Mouse (Mus musculus) ES-E14 (cell line): ENCODE results near the gene Mrps18b.

Experiments
- CHD2 ChIP-seq: IDR thresholded peaks from 2 replicates; pipeline ENCODE4 v1.6.1; 2014; ENCODE audit warnings: mild to moderate bottlenecking, low read depth, low read length, inconsistent platforms
- HCFC1 ChIP-seq: IDR thresholded peaks from 2 replicates; pipeline ENCODE4 v1.6.1; 2012; ENCODE audit warnings: low read length, inconsistent platforms, borderline replicate concordance; ENCODE audit not compliant: insufficient read depth
- MAFK ChIP-seq: IDR thresholded peaks from 2 replicates; pipeline ENCODE4 v1.6.1; 2014; ENCODE audit warnings: mild to moderate bottlenecking, low read depth, low read length, inconsistent platforms; ENCODE audit not compliant: insufficient read depth
- ZC3H11A ChIP-seq: IDR thresholded peaks from 2 replicates; pipeline ENCODE4 v1.6.1; 2012; ENCODE audit warnings: low read depth, mild to moderate bottlenecking, inconsistent platforms, low read length, borderline replicate concordance

GRCm38 (mm10) chr17:35909919-35910369, 6.2 kb downstream of the Mrps18b start, which contains the start of gene Atat1:
- TF ChIP-seq HCFC1 (no peak), ZC3H11A (no peak), MAFK (no peak), CHD2 (no peak)
